Mouse (Mus musculus): ENCODE results near the gene Gadd45g.

Gene Gadd45g

DNA sequence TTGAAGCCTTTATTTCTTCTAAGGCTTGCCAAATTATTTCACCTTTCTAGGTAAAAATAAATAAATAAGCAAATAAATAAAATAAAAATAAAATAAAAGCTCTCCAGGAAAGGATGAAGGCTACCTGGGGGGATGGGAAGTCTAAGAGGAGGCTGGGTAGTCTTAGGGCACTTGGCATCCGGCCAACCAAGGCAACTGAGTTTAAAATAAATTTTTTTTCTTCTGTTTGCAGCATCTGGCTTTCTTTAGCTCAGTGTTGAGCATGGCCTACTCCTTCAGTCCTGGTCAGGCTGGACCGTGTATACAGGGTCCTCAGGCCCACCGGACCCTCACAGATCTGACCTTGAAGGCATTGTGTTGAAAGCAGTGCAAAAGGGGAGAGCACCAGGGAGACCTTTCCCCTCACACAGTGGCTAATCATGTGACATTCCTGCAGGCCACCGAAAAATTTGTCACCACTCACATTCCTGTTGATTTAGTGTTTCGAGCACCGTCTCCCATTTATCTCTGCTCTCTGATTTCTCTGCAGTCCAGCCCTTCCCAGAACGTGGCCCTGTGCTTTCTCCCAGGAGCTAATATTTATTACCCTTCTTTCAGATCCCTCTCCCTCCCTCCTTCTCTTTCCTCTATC, 6.2 kb downstream of the Gadd45g start:
- no peak for DNase-seq (ENCODE audit: low spot score in 2 of 2)

DNA sequence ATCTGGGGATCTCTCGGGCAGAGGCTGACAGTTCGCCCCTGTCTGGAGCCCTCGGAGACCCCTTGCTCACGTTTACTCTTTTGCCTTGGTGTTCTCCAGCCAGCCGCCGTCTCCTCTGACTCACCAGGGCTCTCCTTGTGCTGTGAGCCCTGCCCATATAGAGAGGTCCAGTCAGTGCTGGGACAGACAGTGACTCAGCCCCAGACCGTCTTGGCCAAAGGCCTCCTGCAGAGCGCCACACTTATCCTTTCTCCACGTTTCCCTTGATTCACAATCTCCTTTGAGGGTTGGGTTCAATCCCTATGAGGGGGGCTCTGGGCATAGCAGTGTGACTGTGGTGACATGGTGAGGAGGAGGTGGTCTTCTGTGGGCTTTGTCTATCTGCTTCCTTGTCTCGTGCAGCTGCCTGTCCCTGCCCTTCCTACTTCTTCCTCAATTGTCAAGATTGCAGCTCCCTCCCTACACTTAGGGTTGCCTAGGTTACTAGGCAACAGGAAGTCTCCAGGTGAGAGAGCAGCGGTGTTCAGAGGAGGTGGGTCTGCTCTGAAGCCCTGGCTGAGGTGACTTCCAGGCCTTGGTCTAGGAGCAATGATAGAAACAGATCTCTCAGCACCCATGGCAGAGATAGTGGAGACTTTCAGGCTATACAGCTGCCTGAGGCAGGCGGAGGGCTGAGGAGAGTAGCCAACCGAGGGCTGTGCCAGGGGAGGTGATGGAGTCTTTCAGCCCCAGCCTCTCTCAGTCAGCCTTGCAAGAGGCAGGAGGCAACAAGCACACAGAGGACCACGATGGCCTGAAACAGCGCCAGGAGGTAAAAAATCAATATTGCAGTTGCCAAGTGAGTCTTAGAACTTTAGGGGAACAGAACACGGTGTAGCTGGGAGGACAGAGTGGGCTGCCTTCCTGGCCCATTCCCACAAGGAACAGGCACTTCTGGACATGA, 7.1 kb downstream of the Gadd45g start:
- no peak for DNase-seq (ENCODE audit: low spot score in 2 of 2)

DNA sequence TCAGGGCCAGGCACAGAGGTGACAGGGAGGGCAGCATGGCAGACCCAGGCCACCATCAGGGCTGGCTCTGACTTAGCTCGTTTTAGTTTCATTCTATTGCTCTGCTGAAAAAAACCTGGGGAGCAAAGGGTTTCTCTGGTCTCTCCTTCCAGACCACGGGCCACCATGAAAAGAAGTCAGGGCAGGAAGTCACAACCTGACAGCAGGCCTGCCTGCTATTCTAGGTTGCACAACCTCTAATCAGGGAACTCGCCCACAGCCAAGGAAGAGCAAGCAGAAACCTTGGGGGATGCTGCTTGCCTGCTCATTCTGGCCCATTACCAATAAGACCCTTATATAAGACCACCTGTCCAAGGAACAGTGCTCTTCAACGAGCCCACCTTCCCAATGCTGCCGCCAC, 9.1 kb downstream of the Gadd45g start:
- no peak for DNase-seq (ENCODE audit: low spot score in 2 of 2)

DNA sequence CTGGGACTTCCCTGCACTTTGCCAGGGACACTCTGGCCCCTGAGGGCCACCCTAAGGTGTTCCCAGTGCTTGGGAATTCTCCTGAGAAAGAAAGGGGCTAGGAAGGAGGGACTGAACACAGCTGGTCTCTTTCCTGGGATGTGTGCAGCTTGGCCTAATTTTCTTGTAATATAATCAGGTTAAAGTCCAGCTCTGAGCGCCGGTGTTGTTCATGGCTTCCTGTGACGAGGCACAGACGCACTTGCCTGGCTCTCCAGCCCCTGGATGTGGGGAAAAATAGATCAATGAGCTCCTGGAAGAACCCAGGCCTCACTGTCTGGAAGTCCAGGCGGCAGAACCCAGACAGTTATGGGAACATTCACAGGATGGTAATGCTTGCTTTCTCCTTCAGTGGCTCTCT, 10.7 kb downstream of the Gadd45g start:
- DNase-seq (ENCODE audit: low spot score in 2 of 2) = no peak

DNA sequence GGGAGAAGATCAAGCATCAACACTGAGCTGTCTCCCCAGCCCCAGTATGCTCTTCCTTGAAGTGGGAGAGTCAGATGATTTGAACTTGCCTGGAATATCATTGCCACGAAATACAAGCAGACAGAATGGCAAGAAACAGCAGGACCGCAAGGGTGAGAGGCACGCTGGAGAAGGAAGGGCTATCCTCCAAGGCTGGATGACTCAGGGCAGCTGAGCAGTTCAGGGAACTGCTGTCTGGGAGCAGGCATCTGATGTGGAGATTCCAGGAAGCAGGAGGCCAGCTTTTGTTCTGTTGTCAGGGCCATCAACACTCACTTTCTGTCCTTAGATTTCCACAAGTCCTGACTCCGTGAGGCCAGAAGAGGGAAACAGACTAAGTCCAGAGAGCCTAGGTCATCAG, 12.0 kb downstream of the Gadd45g start:
- no peak for DNase-seq (ENCODE audit: low spot score in 2 of 2)

DNA sequence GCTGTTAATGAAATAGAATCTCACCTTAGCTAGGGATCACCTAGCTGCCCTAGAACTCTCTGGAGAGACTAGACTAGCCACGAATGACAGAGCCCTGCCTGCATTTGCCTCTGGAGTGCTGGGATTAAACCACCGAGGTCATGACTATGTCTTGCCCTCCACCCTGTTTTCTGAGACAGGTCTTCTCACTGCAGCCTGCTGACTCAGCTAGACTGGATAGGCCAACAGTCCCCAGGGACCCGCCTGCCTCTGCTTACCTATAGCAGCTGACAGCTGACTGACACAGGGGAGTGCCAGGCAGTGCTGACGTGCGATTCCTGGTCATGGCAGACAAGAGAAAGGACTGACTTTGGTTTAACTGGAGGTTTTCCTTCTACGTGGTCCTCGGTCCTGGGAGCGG, 12.7 kb downstream of the Gadd45g start:
- no peak for DNase-seq (ENCODE audit: low spot score in 2 of 2)

DNA sequence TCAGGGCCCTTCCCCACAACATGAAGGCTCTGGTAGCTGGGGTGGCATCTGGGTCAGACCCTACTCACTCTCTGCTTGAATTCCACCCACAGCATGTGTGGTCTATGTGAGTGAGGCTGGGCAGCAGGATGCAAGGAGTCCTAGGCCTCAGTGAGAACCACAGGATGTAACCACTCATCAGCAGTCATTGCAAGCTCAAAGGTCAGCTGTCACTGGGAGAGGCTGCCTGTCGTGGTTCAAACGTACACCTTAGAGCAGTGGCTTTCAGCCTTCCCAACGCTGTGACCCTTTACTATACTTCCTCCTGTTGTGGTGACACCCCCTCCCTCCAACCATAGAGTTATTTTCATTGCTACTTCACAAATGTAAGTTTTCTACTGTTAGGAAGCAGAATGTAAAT, 13.3 kb downstream of the Gadd45g start:
- DNase-seq (ENCODE audit: low spot score in 2 of 2) = no peak

DNA sequence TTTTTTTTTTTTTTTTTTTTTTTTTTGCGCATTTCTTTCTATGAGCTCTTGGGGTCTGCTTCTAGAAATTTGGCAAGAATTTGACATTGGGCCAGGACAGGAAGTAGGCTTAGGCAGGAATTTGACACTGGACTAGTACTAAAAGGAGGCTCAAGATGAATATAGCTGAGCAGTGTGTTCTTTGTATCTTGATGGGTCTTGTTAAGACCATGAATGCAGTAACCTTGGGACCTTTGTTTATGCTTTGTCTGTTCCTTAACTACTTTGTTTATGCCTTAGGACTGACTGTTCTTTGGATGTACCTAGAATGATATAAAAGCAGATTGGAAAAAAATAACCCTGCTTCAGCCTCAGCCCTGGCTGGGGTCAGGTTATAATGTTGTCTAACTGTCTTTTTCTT, 16.3 kb downstream of the Gadd45g start:
- DNase-seq (ENCODE audit: low spot score in 2 of 2) = no peak

DNA sequence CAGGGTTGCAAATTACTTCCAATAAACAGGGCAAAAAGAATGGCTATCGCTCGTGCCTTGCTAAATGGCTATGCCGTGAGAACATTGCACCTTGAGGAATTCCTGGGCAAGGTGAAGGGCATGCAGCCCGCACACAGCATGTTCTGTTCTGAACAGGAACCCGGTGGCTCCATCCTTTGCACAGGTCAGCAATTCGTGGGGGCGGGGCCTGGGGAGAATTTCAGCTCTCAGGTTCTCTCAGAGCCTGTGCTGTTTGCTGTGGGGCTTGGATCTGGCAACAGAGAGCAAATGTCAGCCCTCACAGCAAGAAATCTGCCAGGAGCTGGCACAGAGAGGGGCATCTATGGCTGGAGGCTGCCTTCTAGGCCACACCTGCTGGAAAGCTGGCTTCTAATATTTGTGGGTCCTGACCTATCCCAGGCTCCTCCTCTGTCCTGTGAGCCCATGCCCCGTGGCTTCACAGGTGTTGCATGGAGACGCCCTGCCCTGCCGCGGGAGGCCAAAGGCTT, 19.7 kb downstream of the Gadd45g start:
- DNase-seq (ENCODE audit: low spot score in 2 of 2) = no peak

DNA sequence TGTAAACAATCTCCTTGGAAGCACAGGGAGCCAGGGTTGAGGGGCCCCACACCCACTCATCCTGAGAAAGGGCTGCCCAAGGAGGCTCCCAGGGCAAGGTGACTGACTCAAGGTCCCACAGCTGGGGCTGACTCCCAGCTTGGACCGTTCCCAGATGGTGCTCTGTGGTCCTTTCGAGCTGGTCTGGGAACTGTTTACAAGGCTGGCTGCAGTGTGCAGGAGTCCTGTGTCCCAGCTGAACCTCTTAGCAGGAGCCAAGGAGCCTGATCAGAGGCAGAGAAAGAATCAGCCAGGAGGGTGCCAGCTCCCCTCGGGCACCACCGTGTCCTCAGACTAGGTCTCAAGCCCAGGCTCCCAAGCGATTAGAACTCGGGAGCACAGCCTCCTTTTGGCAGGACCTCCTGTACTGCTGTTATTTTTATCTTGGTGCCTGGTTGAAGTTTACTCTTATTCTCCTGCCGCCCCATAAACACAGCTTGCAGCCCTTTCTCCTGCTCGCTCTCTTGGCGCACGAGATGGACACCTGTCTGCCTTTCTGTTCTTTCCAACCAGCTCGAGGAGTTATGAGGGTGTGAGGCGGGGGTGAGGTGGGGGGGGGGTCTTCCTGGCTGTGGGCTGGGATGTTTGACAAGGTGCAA, 22.1 kb downstream of the Gadd45g start:
- no peak for DNase-seq (ENCODE audit: low spot score in 2 of 2)

DNA sequence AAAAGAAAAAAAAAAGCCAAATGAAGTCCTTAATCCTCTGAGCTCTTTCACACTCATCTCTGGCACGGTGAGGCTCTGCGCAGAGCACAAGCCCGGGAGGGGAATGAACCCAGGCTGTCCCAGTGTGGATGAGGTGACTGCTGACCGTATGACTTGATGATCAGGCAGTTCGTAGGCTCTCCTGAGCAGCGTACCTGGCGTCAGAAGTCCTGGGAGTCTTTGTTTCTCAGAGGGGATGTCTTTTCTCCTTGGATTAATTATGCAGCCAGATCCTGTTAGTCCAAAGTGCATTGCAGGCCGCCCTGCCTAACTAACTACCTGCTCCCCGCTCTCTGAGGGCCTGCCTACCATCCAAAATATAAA, 22.6 kb downstream of the Gadd45g start:
- DNase-seq (ENCODE audit: low spot score in 2 of 2) = no peak

DNA sequence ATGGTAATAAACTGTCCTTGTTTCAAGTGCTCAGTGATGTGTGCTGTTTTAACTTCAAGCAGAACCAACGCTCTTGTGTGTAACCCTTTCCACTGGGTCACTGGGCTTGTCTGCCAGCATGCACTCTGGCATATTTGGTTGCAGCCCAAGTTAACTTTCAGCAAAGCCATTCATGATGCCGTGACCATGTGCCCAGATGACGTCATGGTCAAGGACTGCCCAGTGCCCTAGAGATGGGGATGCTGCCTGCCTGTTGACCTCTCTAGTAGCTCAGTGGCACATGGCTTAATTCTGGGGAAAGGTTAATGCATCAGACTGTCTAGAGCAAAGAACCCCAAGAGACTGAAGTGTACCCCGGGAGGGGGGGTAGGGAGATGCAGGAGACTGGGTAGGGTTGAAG, 24.7 kb downstream of the Gadd45g start:
- no peak for DNase-seq (ENCODE audit: low spot score in 2 of 2)

DNA sequence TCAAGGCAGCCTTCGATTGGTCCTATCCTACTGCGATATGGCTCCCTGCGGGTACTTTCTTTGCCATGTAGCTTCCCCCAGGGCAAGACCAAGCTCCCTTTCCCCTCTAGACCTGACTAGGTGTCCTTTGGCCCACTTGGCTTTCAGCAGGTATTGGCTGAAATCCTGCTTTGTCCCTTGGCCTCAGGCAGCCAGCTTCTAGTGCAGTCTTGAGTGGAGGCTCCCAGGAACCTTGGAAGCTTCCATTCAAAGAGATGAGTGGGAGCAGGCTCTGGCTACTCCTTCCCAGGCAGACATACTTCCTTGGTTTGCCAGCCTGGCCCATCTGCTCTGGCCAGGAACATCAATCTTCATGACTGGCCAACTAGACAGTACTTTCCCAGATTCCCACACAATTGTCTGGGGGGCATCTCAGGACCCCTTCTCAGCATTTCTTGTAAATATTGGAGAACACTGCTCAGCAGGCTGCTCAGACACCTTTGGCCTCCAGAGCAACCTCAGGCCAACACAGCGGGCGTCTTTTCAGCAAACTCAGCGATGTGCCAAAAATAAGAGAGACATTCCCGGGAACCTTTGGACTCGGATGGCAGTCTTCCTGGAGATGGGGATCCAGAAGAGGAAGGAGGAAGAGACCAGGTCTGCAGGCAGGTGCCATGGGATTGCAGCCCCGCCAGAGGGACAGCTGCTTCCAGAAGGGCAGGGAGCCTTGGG, 25.9 kb downstream of the Gadd45g start:
- DNase-seq (ENCODE audit: low spot score in 2 of 2) = no peak

DNA sequence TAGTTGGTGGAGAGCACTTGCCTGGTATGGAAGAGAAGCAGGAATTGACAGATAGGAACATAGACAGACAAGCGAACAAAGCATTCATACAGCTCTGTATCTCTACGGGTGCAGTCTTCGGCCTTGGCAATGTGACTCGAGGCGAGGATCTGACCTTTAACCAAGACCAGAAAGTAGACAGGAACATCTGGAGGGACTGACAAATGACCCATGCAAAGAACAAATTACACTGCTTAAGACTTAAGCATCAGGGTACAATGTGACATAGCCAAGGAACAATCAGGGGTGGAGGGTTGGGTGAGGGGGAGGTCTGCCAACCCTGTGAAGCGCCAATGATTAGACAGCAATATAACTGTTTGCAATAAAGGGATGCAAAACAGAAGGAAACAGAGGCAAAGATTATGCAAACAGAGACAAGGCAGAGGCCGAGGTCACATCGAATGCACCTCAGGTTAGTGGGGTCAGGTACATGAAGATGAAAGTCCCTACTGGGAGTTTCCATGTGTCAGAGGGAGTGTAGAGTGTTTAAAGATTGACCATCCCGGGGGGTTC, 26.6 kb downstream of the Gadd45g start:
- no peak for DNase-seq (ENCODE audit: low spot score in 2 of 2)

DNA sequence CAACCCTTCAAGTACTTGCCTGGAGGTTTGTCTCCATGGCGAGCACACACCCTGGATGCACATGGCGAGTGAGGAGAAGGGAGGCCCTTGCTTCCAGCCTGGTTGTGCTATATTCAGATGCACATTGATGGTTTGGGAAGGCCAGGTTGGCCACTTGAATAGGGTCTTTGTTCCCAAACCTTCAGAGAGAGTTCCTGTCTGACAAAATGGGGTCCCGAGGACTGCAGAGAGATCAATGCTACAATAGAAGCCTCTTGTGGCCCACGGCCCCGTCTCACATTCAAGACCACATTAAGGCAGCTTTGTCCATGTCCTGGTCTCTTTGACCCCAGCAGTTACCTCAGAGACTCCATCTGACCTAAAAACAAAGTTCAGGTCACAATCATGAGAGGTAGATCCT, 27.3 kb downstream of the Gadd45g start:
- DNase-seq (ENCODE audit: low spot score in 2 of 2) = no peak

DNA sequence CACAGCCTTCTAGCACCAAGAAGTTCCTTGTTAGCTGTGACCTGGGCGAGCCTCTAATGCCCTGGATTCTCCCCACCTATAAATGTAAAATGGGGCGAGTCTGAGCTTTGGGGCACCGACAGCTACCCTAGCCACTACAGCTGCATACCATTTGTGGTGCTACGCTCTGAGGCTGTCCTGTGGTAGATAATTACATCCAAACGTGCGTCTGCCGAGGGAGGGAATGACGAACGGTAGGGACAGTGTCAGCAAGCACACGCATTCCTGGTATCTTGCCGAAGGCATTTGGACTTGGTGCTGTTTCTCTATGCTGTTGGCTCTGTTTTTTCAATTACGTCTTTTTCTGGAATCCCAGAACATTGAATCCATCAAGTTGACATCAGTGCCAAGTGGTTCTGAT, 29.7 kb downstream of the Gadd45g start:
- no peak for DNase-seq (ENCODE audit: low spot score in 2 of 2)

DNA sequence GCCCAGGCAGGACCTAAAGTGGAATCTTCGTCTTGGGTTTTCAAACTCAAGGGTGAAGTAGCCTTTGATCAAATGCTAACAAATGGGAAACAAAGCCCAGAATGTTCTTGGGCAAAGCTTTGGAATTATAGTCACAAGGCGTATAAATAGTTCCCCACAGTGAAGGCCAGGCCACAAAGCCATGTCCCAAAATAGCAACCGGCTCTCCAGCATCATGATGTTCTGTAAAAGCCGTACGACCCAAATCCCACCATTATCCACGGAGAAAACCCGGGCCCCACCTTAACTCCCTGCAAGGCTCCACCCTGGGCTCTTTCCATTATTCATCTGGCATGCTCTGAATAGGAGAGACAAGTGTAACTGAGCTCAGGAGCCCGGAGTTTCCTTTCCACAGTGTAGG, 32.3 kb downstream of the Gadd45g start:
- DNase-seq (ENCODE audit: low spot score in 2 of 2) = no peak

DNA sequence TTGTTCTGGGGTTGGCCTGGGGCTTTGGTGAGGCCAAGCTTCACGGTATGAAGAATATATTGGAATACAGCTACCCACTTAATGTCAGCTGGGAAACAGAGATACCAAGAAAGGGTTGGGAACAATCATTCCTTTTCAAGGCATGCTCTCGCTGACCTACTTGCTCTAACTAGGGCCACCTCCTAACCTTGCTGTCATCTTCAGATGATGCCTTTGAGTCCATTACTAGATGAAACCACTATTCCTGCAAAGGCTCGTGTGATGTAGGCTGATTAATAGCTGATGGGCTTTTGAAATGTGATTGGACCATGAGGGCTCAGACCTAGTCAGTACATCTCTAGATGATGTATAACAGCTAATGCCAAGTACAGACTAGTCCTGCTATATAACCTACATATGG, 33.1 kb downstream of the Gadd45g start:
- DNase-seq (ENCODE audit: low spot score in 2 of 2) = no peak

DNA sequence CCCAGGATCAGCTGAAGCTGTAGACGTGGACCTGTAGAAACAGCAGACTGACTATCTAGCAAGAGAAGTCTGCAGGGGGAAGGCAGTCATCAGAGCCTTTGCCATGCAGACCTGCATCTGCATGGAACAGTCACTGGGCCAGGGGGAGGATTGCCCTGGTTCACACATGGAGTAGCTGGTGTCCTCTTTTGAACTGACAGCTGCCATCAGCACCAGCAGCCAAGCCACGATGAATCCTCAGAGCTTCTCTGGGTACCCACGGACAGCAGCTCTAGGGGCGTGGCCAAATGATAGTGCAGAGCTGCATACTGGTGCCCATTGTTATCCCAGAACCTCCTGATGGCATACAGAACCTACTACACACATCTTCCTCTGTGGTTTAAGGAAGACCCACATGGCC, 33.5 kb downstream of the Gadd45g start:
- no peak for DNase-seq (ENCODE audit: low spot score in 2 of 2)

DNA sequence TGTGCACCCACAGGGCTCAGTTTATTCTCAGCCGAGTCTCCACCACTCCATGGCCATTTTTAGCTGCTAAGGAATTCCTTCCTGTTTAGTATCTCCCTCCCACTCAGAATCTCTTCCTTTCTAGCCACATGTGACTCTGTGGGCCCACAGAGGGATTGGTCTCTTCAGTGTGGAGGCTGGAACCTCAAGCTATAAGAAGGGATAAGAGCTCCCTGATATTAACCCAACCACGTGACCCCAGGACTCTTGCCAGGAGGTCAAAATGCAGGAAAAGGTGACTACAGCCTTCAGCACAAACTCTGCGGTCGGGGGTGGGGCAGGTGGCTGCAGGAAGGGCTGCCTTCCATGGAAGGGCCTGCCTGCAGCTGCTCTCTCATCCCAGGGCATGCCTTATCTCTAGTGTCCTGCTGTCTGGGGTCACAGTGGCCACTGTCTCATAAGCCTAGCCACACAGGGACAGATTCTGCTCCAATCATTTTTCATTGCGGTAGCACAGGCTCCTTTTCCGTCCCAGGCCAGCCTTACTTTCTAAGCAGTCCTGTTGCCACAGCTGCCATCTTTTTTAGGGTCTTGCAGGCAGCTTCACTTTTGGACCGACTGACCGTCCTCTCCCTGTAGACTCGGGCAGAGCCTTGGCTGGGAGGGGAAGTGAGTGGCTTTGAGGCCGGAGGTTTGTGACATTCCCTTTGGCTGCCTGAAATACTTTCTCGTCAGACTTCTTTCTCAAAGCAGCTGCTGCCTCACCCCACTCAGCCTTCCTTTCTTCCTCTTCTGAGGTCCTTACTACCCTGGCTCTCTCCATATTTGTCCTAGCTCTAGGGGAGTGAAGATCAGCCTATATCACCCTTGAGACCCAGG, 35.0 kb downstream of the Gadd45g start:
- DNase-seq (ENCODE audit: low spot score in 2 of 2) = no peak

DNA sequence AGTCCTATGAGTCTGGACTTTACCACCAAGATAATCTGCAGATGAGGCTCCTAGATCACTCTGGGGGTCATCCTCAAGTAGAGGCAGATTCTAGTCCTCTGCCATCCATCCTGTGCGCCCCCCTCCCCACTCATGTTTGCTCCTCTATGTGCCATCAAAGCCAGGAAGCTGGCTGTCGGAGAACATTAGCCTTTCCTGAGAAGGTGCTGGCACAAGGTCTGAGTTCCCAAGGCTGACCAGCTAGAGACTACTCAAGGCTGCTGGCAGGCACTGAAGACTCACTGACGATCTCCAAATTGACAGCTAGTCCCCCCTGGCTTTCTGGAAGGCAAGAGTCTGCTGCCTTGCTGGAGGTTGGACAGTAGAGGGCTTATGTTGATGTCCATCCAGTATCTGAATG, 35.7 kb downstream of the Gadd45g start:
- DNase-seq (ENCODE audit: low spot score in 2 of 2) = no peak

Data from spleen, postnatal 10 days (tissue).